Mouse (Mus musculus) layer of hippocampus, adult 8-10 months (tissue): ENCODE results near the gene Nars2. TPM values are rescaled to one million over a fixed set of nuclear protein-coding genes. Genes with fewer than 3 reads are reported as not detected.
"Not testable (repeated sequence)": the region's sequence is repeated elsewhere in the genome, so short reads cannot be mapped to it uniquely, and the experiment has no call there.

ENCODE experiments used
- DNase-seq, 2 experiments: peaks; one replicate each; pipeline ENCODE4 v3.0.0; 2022; ENCODE audit warnings: low spot score in 2 of 2
- total RNA-seq, 4 experiments: library from RNA; stranded (reverse); gene quantifications; 2 replicates each; pipeline ENCODE4 v1.2.4; 2022

Gene Nars2
- 10 to 100 TPM; 19.2 to 20.1 (median 19.7) TPM for total RNA-seq

DNA sequence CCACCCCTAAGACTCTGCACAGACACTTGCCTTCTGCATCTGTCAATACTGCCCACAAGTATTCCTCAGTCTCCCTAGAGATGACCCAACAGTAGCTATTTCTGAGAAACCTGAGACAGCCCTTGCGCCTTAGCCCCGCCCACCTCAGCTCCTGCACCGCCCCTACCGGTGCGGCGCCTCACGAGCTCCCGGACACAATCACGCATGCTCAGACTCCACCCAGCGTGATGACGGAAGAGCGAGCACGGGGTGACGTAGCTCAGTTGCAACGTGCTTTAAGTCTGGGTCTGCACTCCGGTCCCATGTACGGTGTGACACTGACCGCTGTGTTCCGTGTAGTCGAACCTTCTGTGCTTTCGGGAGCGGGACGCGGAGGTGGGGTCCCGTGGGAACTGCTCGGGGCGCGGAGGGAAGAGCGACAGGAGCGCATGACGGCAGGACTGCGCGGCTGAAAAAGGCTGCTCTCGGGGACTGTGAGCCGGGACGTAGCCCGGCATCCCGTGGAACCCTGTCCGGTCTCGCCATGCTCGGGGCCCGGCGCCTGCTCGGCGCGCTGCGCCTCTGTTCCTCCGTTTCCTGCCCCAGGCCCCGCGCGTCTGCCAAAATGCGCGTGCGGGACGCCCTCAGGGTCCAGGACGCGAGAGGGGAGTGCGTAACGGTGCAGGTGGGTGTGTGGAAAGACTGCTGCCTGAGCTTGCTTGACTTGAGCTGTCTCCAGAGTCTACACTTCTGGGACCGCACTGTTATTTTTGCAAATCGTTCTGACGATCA is at the start of gene Nars2:
Gene Nars2, plus strand, starts transcription at position 225 of the 771 bp plus-strand sequence.
- peak; percentile 87 to 90 for DNase-seq

DNA sequence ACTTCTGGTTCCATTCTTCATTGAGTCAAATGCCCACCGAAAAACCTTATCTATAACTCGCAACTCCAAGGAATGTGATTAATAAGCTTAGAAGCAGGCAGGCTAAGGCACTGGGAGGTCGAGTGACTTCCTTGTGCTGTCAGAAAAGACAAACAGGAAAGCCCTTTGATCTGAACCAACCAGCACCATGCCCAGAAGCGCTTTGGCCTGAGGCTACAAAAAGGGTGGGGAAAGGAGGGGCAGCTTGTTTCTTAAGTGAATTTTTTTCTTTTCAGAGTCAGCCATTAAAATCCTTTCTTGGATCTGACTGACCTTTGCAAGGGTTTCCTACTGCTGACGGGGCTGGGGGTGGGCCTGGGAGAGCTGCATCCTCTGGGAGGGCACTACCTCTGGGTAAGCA is 49.1 kb upstream of the Nars2 start:
- DNase-seq = no peak

DNA sequence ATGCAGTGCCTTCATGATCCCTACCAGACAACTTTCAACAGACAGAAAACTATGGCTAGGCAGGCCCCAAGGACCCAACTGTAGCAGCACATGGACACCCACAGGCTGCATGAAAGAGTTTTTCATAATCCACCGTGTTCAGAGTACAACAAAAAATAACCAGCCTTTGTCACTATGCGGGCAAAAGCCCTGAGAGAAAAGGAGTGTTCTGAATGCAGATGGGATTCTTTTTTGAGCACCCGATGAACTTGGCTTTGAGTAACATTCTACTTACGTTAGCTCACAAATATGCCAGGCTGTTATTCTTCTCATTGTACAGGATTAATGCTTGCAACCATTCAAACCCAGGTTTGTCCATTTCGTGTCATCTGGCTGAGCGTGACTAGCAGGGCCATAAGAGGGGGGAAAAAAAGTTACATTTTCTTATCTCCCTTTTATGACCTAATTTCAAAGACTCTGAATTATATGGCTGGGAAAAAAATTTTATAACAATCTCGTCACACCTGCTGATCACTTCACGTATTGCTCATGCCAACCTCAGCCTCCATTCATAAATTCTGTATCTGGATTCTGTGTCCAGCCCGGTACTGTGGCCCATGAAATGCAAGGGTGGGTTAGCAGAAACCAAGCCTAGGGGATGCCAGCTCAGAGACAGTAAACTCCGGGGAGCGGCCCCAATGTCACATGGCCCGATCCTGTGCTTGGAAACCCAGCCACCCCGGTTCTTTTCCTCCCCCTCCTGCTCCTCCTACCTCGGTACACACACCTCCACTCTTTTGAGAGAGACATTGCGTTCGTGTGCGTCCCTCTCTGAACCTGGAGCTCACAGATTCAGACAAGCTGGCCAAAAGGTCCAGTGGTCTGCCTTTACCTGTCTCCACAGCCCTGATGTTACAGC is 48.0 kb upstream of the Nars2 start:
- no peak for DNase-seq

DNA sequence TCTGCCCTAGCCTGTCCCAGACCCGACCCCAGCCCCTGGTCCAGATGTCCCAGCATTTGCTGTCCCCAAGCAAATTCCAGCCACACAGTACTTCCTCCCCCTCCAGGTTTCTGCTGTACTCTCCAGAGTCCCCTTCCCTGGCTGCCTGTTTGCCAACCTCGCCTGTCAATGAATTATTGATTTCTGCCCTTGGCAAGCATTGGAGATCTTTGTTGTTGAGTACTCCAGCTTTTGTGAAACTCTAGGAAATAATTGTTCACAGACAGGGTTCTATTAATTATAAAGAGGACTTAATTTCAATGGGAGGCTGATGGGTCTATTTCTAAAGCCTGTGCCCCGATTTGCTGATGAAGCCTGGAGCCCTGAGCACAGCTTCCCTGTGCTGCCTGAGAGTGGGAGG is 46.9 kb upstream of the Nars2 start:
- no peak for DNase-seq

DNA sequence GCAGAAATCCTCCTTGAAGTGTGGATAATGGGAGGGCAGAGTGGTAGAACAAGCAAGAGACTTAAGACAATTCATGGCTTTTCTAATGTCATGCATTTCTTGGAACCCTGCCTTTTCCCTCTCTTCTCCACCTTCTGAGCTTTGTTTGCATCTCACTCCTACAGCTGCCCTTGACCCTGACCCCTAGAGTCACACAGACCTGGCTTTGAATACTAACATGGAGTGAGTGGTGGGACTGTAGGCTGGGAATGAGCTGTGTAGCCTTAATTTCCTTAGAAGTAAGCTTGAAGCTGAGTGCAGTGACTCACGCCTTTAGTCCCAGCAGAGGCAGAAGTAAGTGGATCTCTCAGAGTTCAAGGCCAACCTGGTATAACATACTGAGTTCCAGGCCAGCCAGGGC is 46.4 kb upstream of the Nars2 start:
- no peak for DNase-seq

DNA sequence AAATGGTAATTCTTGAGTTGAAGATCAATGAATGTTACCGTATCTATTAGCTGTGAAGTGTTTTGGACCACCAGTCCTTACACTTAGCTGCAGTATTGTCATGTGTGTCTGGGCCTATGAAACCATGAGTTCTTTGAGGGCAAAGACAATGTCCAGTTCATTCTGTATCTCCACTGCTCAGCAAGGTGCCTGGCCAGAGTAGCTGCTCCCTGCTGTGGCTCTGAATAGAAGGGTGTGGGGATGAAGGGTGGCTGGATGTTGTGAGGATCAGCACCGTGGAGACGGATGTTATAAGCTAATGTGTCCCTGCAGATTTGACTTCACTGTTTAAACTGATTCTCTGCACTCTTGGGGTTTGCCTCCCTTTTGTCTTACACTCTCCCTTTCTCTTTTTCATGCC is 45.9 kb upstream of the Nars2 start:
- DNase-seq = no peak

DNA sequence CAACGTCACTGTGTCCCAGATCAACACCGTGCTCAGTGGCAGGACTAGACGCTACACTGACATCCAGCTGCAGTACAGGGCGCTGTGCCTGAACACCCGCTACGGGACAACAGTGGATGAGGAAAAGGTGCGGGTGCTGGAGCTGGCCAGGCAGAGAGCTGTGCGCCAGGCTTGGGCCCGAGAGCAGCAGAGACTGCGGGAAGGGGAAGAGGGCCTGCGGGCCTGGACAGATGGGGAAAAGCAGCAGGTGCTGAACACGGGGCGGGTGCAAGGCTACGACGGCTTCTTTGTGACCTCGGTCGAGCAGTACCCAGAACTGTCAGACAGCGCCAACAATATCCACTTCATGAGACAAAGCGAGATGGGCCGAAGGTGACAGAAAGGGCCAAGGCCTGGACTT is 45.1 kb upstream of the Nars2 start:
- no peak for DNase-seq

DNA sequence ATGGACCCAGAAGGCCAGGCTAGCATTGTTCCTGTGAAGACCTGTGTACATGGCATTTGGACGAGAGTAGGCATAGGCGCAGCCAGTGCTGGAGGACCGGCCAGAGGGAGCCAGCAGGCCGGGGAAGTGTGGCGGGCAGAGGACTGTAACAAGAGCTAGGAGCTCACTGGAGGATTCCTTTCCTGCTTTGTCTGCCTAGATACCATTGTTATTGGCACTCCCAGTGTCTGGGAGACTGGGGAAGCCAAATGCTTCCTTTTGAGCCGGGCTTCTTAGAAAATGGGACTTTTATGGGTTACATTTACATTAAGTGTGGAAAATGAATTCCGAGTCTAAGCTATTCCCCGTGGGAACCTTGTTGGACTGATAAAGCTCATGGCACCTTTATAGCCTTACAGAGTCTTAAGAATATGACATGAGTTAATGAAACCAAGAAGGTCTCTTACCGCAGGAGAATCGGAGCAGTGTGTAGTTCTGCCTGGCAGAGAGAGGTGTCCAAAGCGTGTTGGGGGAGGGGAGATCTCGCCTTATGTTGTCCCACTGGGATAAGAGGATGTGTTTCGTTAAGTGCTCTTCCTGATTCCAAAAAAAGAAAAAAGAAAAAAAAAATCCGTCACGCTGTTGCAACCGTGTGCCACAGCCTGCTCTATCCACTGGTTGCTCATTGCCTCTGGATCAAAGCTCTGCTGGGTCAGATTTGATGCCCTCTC is 43.2 kb upstream of the Nars2 start:
- no peak for DNase-seq

DNA sequence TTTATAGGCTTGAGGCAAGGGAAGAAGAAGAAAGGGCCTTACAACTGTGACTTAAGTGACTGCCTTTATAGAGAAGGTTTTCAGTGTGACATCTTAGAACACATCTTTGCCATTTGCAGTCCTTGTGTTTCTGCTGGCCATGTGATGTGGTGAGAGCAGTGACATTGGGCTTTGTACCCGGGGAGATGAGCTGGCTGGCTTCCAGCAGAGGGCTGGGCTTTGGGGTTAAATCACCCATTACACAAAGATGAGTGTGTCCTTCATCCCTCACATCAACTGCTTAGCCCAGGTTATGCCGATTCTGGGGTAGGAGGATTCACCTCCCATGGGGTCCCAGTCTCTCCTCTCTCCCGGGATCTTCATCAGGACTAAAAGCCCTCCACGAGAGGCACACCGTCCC is 41.4 kb upstream of the Nars2 start:
- no peak for DNase-seq

DNA sequence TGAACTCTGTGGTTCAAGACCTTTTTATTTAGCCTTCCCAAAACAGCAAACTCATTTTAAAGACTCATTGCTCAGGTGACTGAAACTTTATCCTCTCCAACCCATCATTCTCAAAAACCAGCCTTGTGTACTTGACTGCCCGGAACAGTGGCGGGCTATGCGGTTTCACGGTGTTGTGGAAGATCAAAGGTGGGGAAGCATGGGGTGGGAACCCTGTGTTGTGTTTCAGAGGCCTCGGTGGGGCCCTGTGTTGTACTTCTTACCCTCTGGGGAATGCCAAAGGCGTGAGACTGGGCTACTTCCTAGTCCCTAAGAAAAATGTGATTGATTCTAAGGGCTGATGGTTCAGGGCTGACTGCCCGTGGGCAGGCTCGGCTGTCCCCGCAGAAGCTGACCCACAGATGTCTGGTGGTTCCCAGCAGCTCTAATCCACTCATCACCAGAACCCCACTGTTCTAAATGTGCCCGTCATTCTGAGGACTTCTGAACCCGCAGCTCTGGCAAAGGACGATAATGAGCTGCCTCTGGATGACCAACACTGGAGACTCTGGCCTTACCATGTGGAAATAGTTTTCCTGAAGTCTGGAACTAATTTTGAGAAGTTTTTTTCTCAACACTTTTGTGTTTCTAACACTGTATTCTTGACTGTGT is 40.9 kb upstream of the Nars2 start:
- no peak for DNase-seq

DNA sequence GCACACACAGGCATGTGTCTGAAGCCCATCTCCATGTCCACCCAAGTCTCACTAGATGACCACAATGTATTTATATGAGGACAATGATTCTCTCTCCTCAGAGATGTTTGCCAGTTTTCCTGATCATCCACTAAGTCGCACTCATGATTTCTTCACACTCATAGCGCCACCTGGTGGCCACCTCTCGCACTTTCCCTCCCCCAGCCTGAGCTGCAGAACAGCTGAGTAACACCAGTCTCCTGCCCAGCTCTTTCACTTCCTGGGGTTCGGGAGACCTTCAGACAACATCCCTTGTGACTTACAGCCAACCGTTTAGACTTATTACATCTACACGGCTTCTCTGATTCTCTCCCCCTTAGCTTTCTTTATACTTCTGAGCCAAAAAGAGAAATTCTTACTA is 37.3 kb upstream of the Nars2 start:
- DNase-seq = peak; percentile 69 to 92

DNA sequence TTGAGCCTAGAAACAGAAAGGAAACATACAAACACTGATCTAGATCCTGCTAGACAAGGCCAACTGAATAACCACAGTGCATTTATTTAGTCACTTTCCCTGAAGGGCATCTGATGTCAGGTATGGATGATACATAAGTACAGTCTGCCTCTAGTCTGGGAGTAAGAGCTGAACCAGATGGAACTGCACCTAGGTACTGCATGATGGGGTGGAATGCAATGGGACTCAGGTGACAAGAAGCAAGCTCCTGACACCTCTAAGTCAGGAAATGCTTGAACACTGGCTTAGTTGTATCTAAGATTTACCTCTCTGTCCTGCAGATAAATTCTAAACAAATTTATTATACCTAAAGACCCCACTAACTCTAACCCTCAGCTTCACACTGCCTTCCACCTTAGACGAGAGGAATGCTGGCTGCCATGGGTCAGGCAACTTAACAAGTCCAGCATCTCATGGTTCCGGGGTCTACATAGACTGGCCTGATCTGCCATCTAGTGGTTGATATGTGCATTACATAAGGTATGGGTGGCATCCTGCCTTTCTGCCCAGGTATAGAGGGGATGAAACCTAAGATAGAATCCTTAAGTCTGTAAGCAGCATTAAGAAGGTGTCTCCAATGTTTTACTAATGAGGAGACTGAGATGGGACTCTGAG is 35.7 kb upstream of the Nars2 start:
- peak in 1 of 2 experiments; percentile 61 for DNase-seq

DNA sequence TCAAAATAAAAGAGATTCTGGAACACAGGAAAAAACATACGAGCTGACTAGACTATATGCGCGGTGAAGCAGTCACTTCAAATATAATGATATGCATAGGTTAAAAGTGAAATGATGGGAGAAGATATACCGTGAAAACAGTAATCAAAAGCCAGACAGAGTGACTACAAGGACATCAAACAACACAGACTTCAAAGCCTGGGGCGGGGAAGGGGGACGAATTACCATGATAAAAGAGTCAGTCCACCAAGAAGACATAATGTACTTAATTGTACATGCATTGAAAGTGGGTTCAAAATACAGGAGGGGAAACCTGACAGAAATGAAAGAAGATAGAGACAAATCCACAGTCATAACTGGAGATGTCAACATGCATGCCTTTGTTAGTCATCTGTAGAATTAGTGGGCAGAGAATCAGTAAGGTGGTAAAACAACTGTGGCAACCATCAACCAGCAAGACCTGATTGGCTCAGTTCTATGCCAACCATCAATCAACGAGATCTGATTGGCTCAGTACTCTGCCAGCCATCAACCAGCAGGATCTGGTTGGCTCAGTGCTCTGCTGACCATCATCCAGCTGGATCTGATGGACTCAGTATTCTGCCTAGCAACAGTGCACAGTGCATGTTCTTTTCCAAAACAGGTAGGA is 30.7 kb upstream of the Nars2 start:
- no peak for DNase-seq

DNA sequence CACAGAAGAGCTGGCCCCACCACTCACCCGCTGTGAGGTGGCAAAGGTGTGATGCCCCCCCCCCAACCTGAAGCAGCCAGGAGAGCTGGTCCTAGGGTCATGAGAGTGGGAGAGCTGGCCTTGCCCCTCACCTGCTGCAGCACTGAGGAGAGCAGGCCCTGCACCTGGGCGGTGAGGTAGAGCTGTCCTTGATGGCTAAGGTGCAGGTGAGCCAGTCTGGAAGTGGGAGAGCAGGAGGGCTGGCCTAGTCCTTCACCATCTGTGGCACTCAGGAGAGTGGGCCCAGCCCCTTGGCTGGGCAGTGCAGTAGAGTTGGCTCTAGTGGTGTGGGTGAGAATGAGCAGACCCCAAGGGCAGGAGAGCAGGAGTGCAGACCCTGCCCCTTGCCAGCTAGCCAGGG is 28.4 kb upstream of the Nars2 start:
- no peak for DNase-seq

DNA sequence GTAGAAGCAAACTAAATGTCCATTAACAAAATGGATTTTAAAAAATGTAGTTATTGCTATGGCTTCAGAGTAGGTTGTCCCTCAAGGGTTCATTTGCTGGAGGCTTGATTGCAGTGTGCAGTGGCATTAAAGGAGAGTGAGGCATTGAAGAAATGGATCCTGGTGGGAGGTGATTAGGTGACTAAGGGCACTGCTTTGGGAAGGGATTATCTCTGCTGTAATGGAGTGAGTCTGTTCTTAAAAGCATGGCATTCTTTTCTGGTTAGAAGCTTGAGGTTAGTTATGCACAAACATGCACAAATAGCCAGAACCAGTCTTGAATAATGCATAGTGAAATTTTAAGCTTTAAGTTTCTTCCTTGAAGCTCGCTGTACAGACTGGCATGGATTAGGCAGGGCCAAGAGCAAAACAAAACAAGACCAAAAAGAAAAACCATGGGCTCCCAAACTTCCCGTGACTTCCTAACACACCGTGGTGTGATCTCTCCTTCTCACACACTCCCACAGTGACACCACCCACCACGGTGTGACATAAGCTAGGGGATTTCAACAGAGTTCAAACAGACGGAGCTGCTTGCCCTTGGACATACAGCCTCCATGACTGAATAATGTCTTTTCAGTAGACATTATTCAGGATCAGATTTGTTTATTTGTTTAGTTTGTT is 7.5 kb upstream of the Nars2 start:
- DNase-seq = no peak

DNA sequence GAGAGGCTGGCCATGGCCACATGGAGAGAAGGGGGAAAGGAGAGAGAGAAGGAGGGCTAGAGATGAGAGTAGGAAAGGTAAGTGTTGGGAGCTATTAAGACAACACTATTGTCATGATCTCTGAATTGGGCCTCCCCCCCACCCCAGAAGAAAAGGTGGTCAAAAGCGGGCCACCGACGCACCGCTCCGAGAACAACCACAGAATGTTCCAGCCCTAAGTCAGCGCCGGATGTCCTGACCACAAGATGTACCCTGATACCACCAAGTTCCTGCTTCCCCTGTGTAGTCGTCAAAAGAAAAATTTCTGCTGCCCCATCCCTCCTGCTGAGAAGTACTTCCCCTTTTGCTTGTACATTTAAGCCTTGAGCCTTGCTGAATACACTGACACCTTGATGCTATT is 4.8 kb upstream of the Nars2 start:
- not testable (repeated sequence) for DNase-seq

DNA sequence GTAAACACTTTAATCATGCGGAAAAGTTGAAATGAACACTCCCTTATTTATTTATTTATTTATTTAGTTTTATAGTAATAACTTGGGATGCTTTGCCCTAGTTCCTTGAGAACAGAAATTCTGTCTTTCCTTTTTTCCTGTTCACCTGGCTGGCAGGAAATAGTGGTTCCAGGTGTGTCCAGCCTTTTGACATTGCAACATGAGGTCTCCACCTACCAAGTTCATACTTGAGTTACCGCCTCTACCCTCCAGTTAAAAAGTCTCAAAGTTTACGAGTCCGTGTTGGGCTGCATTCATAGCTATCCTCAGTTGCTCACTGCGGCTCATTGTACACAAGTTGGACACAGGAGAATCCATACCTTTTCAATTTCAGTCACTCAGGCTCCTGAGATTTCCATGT is 789 bp downstream of the Nars2 start:
- no peak for DNase-seq

DNA sequence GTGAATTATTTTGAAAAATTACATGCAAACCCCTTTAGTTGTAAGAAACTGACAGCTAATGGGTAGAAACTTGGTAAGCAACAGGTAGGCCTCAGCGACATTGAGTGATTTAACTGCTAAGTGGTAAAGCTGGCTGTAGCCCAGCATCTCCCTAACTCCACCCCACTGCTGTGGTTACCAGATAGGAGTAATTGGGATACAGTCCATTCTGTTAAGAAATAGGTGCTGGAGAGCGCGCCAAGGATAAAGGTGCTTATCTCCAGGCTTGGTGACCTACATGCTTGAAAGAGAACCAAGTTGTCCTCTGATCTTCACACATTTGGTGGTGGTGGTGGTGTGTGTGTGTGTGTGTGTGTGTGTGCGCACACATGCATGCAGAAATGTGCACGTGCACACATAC is 7.9 kb downstream of the Nars2 start:
- DNase-seq = no peak

DNA sequence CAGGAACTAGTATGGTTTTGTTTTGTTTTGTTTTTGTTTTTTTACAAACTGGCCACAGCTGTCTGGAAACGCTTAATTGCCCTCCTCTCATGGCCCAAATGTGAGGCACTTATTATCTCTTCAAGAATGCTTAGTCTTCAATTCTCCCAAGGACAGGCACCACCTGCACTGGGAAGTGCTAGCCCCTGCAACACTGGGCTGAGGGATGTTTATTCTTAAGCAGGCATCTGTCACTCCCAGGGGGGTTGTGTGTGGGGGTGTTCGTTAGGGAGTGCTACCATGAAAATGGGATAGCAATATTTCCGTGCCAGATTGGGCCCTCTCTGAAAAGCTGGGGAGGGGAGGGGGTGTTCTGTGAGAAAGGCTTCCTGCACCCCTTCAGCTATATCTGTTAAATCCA is 15.9 kb downstream of the Nars2 start:
- DNase-seq = no peak

DNA sequence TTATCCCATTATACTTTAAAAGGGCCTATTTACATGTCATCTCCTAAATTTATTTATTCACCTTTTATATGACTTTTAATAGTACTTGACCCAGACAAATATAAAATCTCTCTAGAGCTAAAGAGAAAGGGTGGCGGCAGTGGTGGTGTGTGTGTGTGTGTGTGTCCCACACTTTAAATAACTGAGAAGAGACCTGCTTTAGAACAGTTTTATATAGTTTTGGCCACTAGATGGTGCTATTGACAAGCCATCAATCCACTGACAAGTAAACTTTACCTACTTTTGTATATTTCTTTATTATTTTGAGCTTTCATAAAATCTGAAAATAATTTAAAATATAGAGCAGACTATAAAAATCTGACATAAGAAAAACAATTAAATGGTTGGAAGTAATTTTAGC is 19.1 kb downstream of the Nars2 start:
- DNase-seq = no peak
